In the genomic region with DNA sequence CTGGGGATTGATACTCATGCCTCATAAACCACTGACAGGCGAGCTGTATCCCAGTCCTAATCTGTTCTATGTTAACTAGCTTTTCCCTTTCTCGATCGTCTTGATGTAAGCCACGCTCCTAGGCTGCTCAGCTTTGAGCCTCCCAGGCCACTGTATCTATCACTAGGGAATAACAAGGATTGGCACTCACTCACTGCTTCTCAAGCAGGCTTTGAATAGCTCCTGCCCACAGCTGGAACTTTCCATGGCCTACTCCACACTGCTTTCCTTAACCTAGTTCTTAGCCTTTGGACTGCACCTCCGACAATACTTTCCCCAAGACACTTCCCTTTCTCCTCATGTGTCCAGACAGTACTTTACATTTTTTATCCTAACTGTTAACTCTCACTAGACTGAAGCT, we compare ENCODE assay signal across 8 mouse cellular contexts. TPM values are rescaled to one million over a fixed set of nuclear protein-coding genes. Genes with fewer than 3 reads are reported as not detected.
DNase-seq lines count a peak whose midpoint lies in the region; ATAC-seq and TF ChIP-seq lines count a peak whose summit lies in the region.

No protein-coding gene starts in this region.

- WGBS in heart, embryonic 16.5 days = 75% methylated on average over 5 of the region's 5 CpGs
- 86% methylated on average over 5 of the region's 5 CpGs for WGBS in limb, embryonic 14.5 days

- H3K27me3 ChIP-seq in testis, adult 2 months (ENCODE audit: control insufficient read depth, insufficient read depth, low read length) = no peaks in the 10 kb centered on the region
- H3K27me3 ChIP-seq in heart, embryonic 16.5 days (ENCODE audit: control insufficient read depth, insufficient read depth, low read length) = no peaks in the 10 kb centered on the region
- no peaks in the 10 kb centered on the region for H3K27me3 ChIP-seq in limb, embryonic 14.5 days (ENCODE audit: control insufficient read depth, insufficient read depth, low read length)

- no peak for TF ChIP-seq CTCF in testis, adult 2 months (IDR thresholded peaks at IDR 0.05; ENCODE audit: control insufficient read depth, insufficient read depth, insufficient replicate concordance, low read depth, low read length)

- peak overlapping the region; percentile 59; the same call in 1 of the 2 replicates for H3K4me2 ChIP-seq in heart, embryonic 16.5 days (ENCODE audit: low read depth, low read length)
- H3K4me2 ChIP-seq in limb, embryonic 14.5 days (replicated peaks; ENCODE audit: low read depth, low read length, severe bottlenecking) = peak overlapping the region; percentile 60

- DNase-seq in testis, postnatal 14 days (ENCODE audit: low spot score) = no peak
- no peak for DNase-seq in limb, embryonic 14.5 days (ENCODE audit: low spot score)
- no peak for DNase-seq in right cerebral cortex, postnatal 4 days
- no peak for DNase-seq in cerebellum, adult 11 months
- no peak for DNase-seq in left cerebral cortex, postnatal 36 days (ENCODE audit: low spot score in 2 of 2)
- DNase-seq in retina, embryonic 14.5 days (ENCODE audit: low spot score) = no peak

- no peaks in the 10 kb centered on the region; the same call in 1 of the 2 replicates for H3K4me1 ChIP-seq in testis, adult 2 months (ENCODE audit: control insufficient read depth, insufficient read depth, low read length)
- peaks cover 8% of the 10 kb centered on the region for H3K4me1 ChIP-seq in heart, embryonic 16.5 days (ENCODE audit: control insufficient read depth, insufficient read depth, low read length)
- peaks cover 8% of the 10 kb centered on the region; the same call in 1 of the 2 replicates for H3K4me1 ChIP-seq in limb, embryonic 14.5 days (ENCODE audit: control insufficient read depth, insufficient read depth, low read length)

- no peak overlapping the region; the same call in 1 of the 2 replicates for H3K27ac ChIP-seq in testis, adult 2 months (ENCODE audit: control insufficient read depth, insufficient read depth, low read depth, low read length)
- no peak overlapping the region for H3K27ac ChIP-seq in heart, embryonic 16.5 days (ENCODE audit: low read length)
- no peak overlapping the region for H3K27ac ChIP-seq in limb, embryonic 14.5 days (replicated peaks; ENCODE audit: low read depth, low read length)

- ATAC-seq in heart, embryonic 16.5 days (replicated peaks; ENCODE audit: extremely low read depth, insufficient read depth, low FRiP score) = no peak
- no peak for ATAC-seq in limb, embryonic 14.5 days (ENCODE audit: low FRiP score, low read depth)

- intact Hi-C loops in left cerebral cortex, postnatal 36 days (cut with DNase I) = no loop called here

- H3K36me3 ChIP-seq in testis, adult 2 months (ENCODE audit: control insufficient read depth, insufficient read depth, low read length) = peaks cover 10% of the 10 kb centered on the region
- peaks cover 53% of the 10 kb centered on the region for H3K36me3 ChIP-seq in heart, embryonic 16.5 days (ENCODE audit: control insufficient read depth, insufficient read depth)
- peaks cover 63% of the 10 kb centered on the region for H3K36me3 ChIP-seq in limb, embryonic 14.5 days (ENCODE audit: control insufficient read depth, insufficient read depth, low read length)

- no peak for TF ChIP-seq POLR2A in testis, adult 2 months (IDR thresholded peaks at IDR 0.05; ENCODE audit: control insufficient read depth, low read depth, low read length)
- TF ChIP-seq POLR2A in limb, embryonic 14.5 days (IDR thresholded peaks at IDR 0.05; ENCODE audit: borderline replicate concordance, extremely low read depth, insufficient read depth, insufficient read length) = no peak

- no peak overlapping the region for H3K9ac ChIP-seq in heart, embryonic 16.5 days (ENCODE audit: low read length)
- H3K9ac ChIP-seq in limb, embryonic 14.5 days (ENCODE audit: low read depth, low read length, severe bottlenecking) = no peak overlapping the region

- peak overlapping the region; percentile 54 for H3K4me3 ChIP-seq in testis, adult 2 months (ENCODE audit: control insufficient read depth, low read depth, low read length)
- H3K4me3 ChIP-seq in heart, embryonic 16.5 days (ENCODE audit: low read length) = no peak overlapping the region
- peak overlapping the region; percentile 85 for H3K4me3 ChIP-seq in limb, embryonic 14.5 days (replicated peaks; ENCODE audit: low read length)

- no peaks in the 10 kb centered on the region for H3K9me3 ChIP-seq in heart, embryonic 16.5 days (replicated peaks; ENCODE audit: control insufficient read depth, low read length)
- no peaks in the 10 kb centered on the region for H3K9me3 ChIP-seq in limb, embryonic 14.5 days (ENCODE audit: control insufficient read depth, low read length)

RNA-seq across cellular contexts. Expression of a gene that starts 1.9 kb away (rescaled TPM):
- 52.0 and 57.8 TPM in 2 replicates for polyA plus RNA-seq in testis, adult 2 months (2012; rRNA removed)
- polyA plus RNA-seq in heart, embryonic 16.5 days (2015; fragmentation: Nextera tagmentation; extraction: Ambion mirVana) = 137 and 146 TPM in 2 replicates
- polyA plus RNA-seq in limb, embryonic 14.5 days (2012; rRNA removed) = 185 and 196 TPM in 2 replicates
- 163 and 181 TPM in 2 replicates for polyA plus RNA-seq in limb, embryonic 14.5 days (2014; fragmentation: Nextera tagmentation; extraction: Ambion mirVana)
- 100 to 1,000 TPM; 109 to 159 TPM for total RNA-seq in left cerebral cortex, postnatal 36 days (2021)

RNA-seq across cellular contexts. Expression of a gene that starts 58.6 kb away (rescaled TPM):
- 9.9 and 12.0 TPM in 2 replicates for polyA plus RNA-seq in testis, adult 2 months (2012; rRNA removed)
- 3.9 and 4.7 TPM in 2 replicates for polyA plus RNA-seq in heart, embryonic 16.5 days (2015; fragmentation: Nextera tagmentation; extraction: Ambion mirVana)
- 228 and 332 TPM in 2 replicates for polyA plus RNA-seq in limb, embryonic 14.5 days (2012; rRNA removed)
- 48.8 and 55.6 TPM in 2 replicates for polyA plus RNA-seq in limb, embryonic 14.5 days (2014; fragmentation: Nextera tagmentation; extraction: Ambion mirVana)
- 10 to 100 TPM; 16.6 to 17.2 TPM for total RNA-seq in left cerebral cortex, postnatal 36 days (2021)
